Mouse (Mus musculus) urinary bladder, postnatal 4 days (tissue): ENCODE data around the gene Tnfsf12.

Source experiments
- DNase-seq, 2 experiments: peaks; one replicate each; pipeline ENCODE4 v3.0.0; 2021 to 2022; ENCODE audit warnings: low spot score in 2 of 2

The Tnfsf12 gene

GRCm38 (mm10) chr11:69681314-69682208, 14.1 kb downstream of the Tnfsf12 start, which contains the start of gene Senp3:
Senp3 (minus strand) TSS chr11:69682084.
- DNase-seq: peak; percentile 95 to 97

GRCm38 (mm10) chr11:69680136-69680855, 15.4 kb downstream of the Tnfsf12 start:
- DNase-seq: no peak

GRCm38 (mm10) chr11:69679144-69679543, 16.5 kb downstream of the Tnfsf12 start:
- no peak for DNase-seq

- peak; percentile 100 for DNase-seq
Observed at GRCm38 (mm10) chr11:69672211-69672706, 23.4 kb downstream of the Tnfsf12 start, which contains the start of gene Eif4a1. Eif4a1 (minus strand) TSS chr11:69672423.

GRCm38 (mm10) chr11:69671726-69672124, 23.9 kb downstream of the Tnfsf12 start:
- DNase-seq: no peak

- DNase-seq: peak; percentile 94 to 96
Observed at GRCm38 (mm10) chr11:69670786-69671725, 24.6 kb downstream of the Tnfsf12 start.

- no peak for DNase-seq
Observed at GRCm38 (mm10) chr11:69666665-69667005, 29.0 kb downstream of the Tnfsf12 start.

GRCm38 (mm10) chr11:69665961-69666664, 29.5 kb downstream of the Tnfsf12 start, which contains the start of gene Cd68:
Cd68 (minus strand) TSS chr11:69666153.
- peak; percentile 41 to 63 for DNase-seq

GRCm38 (mm10) chr11:69665457-69665960, 30.1 kb downstream of the Tnfsf12 start:
- DNase-seq: no peak

- DNase-seq: no peak
Observed at GRCm38 (mm10) chr11:69664841-69665240, 30.8 kb downstream of the Tnfsf12 start.

GRCm38 (mm10) chr11:69663795-69664194, 31.9 kb downstream of the Tnfsf12 start:
- DNase-seq: peak in 1 of 2 experiments; percentile 18

- no peak for DNase-seq
Observed at GRCm38 (mm10) chr11:69662967-69663671, 32.5 kb downstream of the Tnfsf12 start.

- DNase-seq: peak; percentile 93 to 95
Observed at GRCm38 (mm10) chr11:69662213-69662966, 33.3 kb downstream of the Tnfsf12 start, which contains the start of gene Mpdu1. Mpdu1 (minus strand) TSS chr11:69662642.

- DNase-seq: peak in 1 of 2 experiments; percentile 20
Observed at GRCm38 (mm10) chr11:69661221-69661881, 34.3 kb downstream of the Tnfsf12 start.

GRCm38 (mm10) chr11:69657462-69657881, 38.2 kb downstream of the Tnfsf12 start:
- DNase-seq: no peak

GRCm38 (mm10) chr11:69656617-69657461, 38.8 kb downstream of the Tnfsf12 start:
- DNase-seq: no peak

- no peak for DNase-seq
Observed at GRCm38 (mm10) chr11:69656065-69656455, 39.6 kb downstream of the Tnfsf12 start.
